Mouse (Mus musculus): Measurements from ENCODE around the gene Orc4. TPM values are rescaled to one million over a fixed set of nuclear protein-coding genes. Genes with fewer than 3 reads are reported as not detected.
"Not testable (repeated sequence)": the region's sequence is repeated elsewhere in the genome, so short reads cannot be mapped to it uniquely, and the experiment has no call there.

The Orc4 gene
- polyA plus RNA-seq, 1 experiment, result 45.1 TPM

DNA sequence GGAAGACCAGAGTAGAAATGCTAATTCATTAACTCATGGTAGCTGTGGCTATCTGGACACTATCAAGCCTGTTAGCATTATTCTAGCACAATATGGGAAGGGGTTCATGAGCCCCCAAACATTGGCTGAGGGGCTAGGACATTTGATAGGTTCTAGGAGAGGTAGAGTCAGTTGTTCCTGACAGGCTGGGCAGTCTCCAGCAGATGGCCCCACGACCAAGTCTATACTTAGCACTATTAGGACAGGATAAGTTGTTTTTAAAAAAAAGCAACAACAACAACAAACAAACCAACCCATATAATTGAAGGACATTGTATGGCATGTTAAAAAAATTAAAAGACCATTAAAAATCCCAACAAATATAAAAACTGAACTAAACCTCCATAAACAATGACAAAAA, 35.9 kb downstream of the Orc4 start:
- no peaks in the 10 kb centered on the region for H3K4me1 ChIP-seq (ENCODE audit: control insufficient read depth, insufficient read depth, low read length)
- H3K27ac ChIP-seq (ENCODE audit: insufficient read depth, low read depth, low read length), result no peak overlapping the region
- H3K4me3 ChIP-seq (ENCODE audit: insufficient read depth, low read length), result no peak overlapping the region
- no peak for TF ChIP-seq POLR2A (IDR thresholded peaks at IDR 0.05; ENCODE audit: borderline replicate concordance, low read depth, low read length)
- no peak for TF ChIP-seq CTCF (IDR thresholded peaks at IDR 0.05; ENCODE audit: low read depth, low read length)

DNA sequence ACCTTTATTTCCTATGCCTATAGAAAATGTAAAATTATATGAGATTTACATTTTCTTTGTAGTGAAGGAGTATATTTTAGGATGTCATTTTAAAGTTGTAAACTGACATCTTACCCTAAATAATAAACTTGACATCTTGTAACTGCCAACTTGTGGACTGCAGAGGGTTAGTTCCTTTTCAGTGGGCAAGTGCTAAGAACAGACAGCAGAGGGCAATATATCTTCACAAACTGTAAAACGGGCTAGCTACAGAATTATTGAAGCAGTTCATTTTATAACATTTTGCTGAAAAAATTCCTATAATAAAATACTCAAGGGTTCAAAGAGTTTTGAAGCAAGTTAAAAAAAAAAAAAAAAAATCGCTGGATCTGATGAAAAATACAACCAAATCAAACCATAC, 41.2 kb downstream of the Orc4 start:
- TF ChIP-seq POLR2A (IDR thresholded peaks at IDR 0.05; ENCODE audit: borderline replicate concordance, low read depth, low read length) (no peak), CTCF (IDR thresholded peaks at IDR 0.05; ENCODE audit: low read depth, low read length) (no peak)
- H3K4me1 ChIP-seq (ENCODE audit: control insufficient read depth, insufficient read depth, low read length), result no peaks in the 10 kb centered on the region
- no peak overlapping the region for H3K4me3 ChIP-seq (ENCODE audit: insufficient read depth, low read length)
- H3K27ac ChIP-seq (ENCODE audit: insufficient read depth, low read depth, low read length), result no peak overlapping the region

DNA sequence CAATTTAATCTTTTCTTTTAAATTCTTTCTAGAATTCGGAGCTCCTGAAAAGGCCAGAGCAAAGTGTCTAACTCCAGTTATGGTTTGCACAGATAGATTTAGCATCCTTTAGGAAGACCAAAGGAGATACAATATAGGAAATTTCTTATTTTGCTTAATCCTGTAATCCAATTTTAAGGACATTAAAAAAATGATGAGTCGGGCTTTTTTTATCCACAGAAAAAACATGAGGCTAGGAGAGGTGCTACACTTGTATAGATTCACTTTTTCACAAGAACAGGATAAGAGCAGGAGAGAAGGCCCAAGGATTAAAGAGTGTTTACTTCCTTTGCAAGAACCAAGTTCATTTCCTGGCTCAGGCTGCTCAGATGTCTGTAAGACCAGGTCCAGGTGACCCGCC, 54.9 kb downstream of the Orc4 start:
- Histone ChIP-seq H3K4me1 (ENCODE audit: control insufficient read depth, insufficient read depth, low read length) (no peaks in the 10 kb centered on the region; the same call in 1 of the 2 replicates), H3K4me3 (ENCODE audit: insufficient read depth, low read length) (no peak overlapping the region), H3K27ac (ENCODE audit: insufficient read depth, low read depth, low read length) (no peak overlapping the region)
- no peak for TF ChIP-seq CTCF (IDR thresholded peaks at IDR 0.05; ENCODE audit: low read depth, low read length)
- TF ChIP-seq POLR2A (IDR thresholded peaks at IDR 0.05; ENCODE audit: borderline replicate concordance, low read depth, low read length), result no peak

DNA sequence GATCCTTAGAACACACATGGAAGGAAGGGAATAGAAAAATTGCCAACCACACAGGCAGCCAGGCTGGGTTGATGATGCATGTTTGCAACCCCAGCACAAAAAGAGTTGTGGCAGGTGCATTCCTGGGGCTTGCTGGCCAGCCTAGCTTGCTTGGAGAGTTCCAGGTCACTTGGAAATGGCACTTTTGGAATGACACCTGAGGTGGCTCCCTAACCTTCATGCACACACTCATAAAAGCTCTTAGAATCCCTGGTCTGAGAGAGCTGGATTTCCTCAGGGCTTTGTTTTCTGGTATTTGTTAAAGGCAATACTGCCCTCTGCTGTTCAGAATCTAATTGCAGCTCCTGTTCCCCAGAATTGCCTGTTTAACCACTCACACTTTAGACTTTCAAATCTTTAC, 64.1 kb downstream of the Orc4 start:
- H3K4me3 ChIP-seq (ENCODE audit: insufficient read depth, low read length), result no peak overlapping the region
- no peak for TF ChIP-seq POLR2A (IDR thresholded peaks at IDR 0.05; ENCODE audit: borderline replicate concordance, low read depth, low read length)
- H3K4me1 ChIP-seq (ENCODE audit: control insufficient read depth, insufficient read depth, low read length), result no peaks in the 10 kb centered on the region

DNA sequence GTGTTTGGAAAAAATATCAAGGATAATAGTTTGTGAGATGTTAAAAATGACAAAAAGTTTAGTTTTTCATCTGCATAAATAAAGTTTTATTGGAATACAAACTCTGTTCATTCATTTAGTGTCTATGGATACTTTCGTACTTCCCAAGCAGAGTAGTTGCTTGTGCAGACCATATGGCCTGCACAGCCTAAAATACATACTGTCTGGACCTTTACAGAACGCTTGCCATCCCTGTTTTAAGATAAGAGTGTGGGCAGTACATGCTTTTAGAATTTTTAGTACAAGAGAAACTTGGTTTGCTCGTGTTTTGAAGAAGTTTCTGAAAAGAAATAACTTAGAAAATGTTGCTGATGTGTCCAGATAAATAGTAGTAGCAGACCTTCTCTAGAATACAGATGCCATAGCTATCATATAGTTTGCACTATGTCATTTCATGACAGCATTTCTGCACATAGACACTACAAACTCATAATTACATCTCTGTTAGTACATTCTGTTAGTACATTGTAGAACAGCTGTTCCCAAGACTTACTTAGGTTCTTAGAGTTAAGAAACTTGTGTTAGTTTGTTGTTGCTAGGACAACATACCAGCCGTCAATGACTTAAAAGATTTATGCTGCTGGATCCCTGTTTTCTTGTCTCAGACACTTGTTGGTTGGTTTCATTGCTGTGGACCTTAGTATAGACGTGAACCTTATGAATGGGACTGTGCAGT, 81.7 kb downstream of the Orc4 start:
- Histone ChIP-seq H3K27ac (ENCODE audit: insufficient read depth, low read depth, low read length) (no peak overlapping the region), H3K4me1 (ENCODE audit: control insufficient read depth, insufficient read depth, low read length) (no peaks in the 10 kb centered on the region), H3K4me3 (ENCODE audit: insufficient read depth, low read length) (no peak overlapping the region)
- TF ChIP-seq CTCF (IDR thresholded peaks at IDR 0.05; ENCODE audit: low read depth, low read length), result no peak
- no peak for TF ChIP-seq POLR2A (IDR thresholded peaks at IDR 0.05; ENCODE audit: borderline replicate concordance, low read depth, low read length)

More for the DNA sequence above, 64.1 kb downstream of the Orc4 start:
- H3K27ac ChIP-seq (ENCODE audit: insufficient read depth, low read depth, low read length), result no peak overlapping the region

DNA sequence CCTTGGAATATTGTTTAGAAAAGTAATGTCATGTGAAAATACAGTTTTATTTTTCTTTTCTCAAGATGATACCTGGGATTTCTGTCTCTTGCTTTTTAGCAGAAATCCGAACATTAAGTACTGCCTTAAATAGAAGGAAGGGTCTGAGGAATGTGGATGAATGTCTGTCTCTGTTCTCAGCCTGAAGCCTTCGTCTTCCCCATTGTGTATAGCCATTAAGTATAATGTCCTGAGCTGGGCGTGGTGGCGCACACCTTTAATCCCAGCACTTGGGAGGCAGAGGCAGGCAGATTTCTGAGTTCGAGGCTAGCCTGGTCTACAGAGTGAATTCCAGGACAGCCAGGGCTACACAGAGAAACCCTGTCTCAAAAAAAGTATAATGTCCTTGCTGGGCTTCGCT, 84.5 kb downstream of the Orc4 start:
- H3K27ac ChIP-seq (ENCODE audit: insufficient read depth, low read depth, low read length); H3K4me1 ChIP-seq (ENCODE audit: control insufficient read depth, insufficient read depth, low read length); H3K4me3 ChIP-seq (ENCODE audit: insufficient read depth, low read length): not testable (repeated sequence)

Other genes starting within 250 kb of the Orc4 start
- gene Acvr2a, start 136.2 kb downstream of the Orc4 start, polyA plus RNA-seq (2012; ENCODE audit: insufficient read depth, insufficient read length, missing spikeins), result 6.0 and 7.6 TPM in 2 replicates
- gene Mbd5, start 769 bp downstream of the Orc4 start, polyA plus RNA-seq (2012; ENCODE audit: insufficient read depth, insufficient read length, missing spikeins), result 20.4 and 20.6 TPM in 2 replicates